Mouse (Mus musculus) embryonic fibroblast, embryonic 13.5 days (primary cell): ENCODE measurements around the gene Uqcr10. TPM values are rescaled to one million over a fixed set of nuclear protein-coding genes. Genes with fewer than 3 reads are reported as not detected.

Source experiments
- H3K27ac ChIP-seq: 2 replicates; pipeline ENCODE4 v1.5.1; 2012; ENCODE audit warnings: low read length, control low read depth, inconsistent platforms; ENCODE audit not compliant: insufficient read depth
- H3K4me1 ChIP-seq: 2 replicates; pipeline ENCODE4 v1.6.1; 2011; ENCODE audit warnings: low read length; ENCODE audit not compliant: control insufficient read depth, insufficient read depth
- H3K4me3 ChIP-seq: 2 replicates; pipeline ENCODE4 v1.5.1; 2011; ENCODE audit warnings: mild to moderate bottlenecking, control low read depth, low read length; ENCODE audit not compliant: insufficient read depth
- CTCF ChIP-seq: IDR thresholded peaks from 2 replicates; pipeline ENCODE4 v1.5.1; 2011; ENCODE audit warnings: mild to moderate bottlenecking, control low read depth, low read length, moderate library complexity, borderline replicate concordance; ENCODE audit not compliant: insufficient read depth
- POLR2A ChIP-seq: IDR thresholded peaks from 2 replicates; pipeline ENCODE4 v1.6.1; 2011; ENCODE audit warnings: low read depth, mild to moderate bottlenecking, control low read depth, low read length, moderate library complexity
- polyA plus RNA-seq: library from polyadenylated mRNA; stranded (reverse); fragments of >200 nt; gene quantifications from 2 replicates; pipeline ENCODE4 v1.2.4, GENCODE M21; 2011; ENCODE audit warnings: low read depth; ENCODE audit not compliant: missing spikeins, insufficient read length

The Uqcr10 gene
- polyA plus RNA-seq, 1 experiment: 274 TPM

DNA sequence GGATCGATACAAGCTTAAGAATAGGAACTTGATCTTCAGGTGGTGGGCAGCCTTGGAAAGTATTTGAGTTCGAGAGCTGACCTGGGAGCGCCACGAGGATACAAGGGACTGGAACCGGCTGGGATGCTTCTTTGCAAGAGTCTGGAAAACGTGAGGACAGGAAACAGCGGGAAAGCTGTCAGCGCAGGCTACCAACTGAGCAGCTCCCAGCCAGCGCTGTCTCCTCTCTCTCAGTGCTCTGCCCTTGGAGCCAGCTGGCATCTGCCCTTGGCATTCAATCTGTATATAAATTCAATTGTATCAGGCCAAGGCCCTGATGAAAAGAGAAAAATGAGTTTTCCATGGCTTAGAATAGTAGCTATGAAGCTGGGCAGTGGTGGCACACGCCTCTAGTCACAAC is 12.9 kb downstream of the Uqcr10 start:
- Histone ChIP-seq H3K27ac (no peak overlapping the region), H3K4me1 (no peaks in the 10 kb centered on the region), H3K4me3 (no peak overlapping the region)
- TF ChIP-seq POLR2A (no peak), CTCF (no peak)

DNA sequence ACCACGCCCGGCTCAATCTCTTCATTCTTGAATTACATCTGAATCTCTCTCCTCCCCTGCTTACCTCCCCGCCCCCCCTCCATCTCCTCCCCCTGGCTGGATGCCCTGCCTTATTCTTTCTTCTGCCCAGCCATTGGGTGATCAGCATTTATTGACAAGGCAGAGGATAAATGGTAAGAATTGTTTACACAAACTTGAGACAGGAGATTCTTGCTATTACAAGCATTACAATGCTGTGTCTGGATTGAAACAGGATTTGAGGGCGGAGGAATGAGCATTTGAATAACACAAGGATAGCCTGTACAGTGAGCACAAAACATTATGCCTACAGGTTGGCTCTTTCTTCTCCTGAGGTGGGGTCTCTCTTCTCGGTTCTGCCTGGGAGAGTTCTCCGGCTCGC is 13.8 kb downstream of the Uqcr10 start:
- Histone ChIP-seq H3K4me1 (no peaks in the 10 kb centered on the region), H3K27ac (no peak overlapping the region), H3K4me3 (no peak overlapping the region)
- TF ChIP-seq CTCF: no peak
- TF ChIP-seq POLR2A: no peak

- TF ChIP-seq CTCF (no peak), POLR2A (no peak)
- no peaks in the 10 kb centered on the region for H3K4me1 ChIP-seq
- H3K4me3 ChIP-seq: no peak overlapping the region
- no peak overlapping the region for H3K27ac ChIP-seq
Measured at GRCm38 (mm10) chr11:4688632-4689380, 15.3 kb downstream of the Uqcr10 start.

GRCm38 (mm10) chr11:4687874-4688273 is 16.3 kb downstream of the Uqcr10 start:
- no peak for TF ChIP-seq CTCF
- TF ChIP-seq POLR2A: no peak

GRCm38 (mm10) chr11:4687027-4687426 is 17.1 kb downstream of the Uqcr10 start:
- Histone ChIP-seq H3K4me1 (no peaks in the 10 kb centered on the region), H3K4me3 (no peak overlapping the region), H3K27ac (no peak overlapping the region)
- no peak for TF ChIP-seq CTCF
- TF ChIP-seq POLR2A: no peak

More at GRCm38 (mm10) chr11:4687874-4688273, 16.3 kb downstream of the Uqcr10 start:
- no peaks in the 10 kb centered on the region for H3K4me1 ChIP-seq
- no peak overlapping the region for H3K27ac ChIP-seq
- no peak overlapping the region for H3K4me3 ChIP-seq

GRCm38 (mm10) chr11:4685510-4685909 is 18.6 kb downstream of the Uqcr10 start:
- no peak overlapping the region for H3K27ac ChIP-seq

GRCm38 (mm10) chr11:4685071-4685470 is 19.1 kb downstream of the Uqcr10 start:
- Histone ChIP-seq H3K4me1 (no peaks in the 10 kb centered on the region), H3K27ac (no peak overlapping the region), H3K4me3 (no peak overlapping the region)
- TF ChIP-seq CTCF: no peak
- TF ChIP-seq POLR2A: no peak

More at GRCm38 (mm10) chr11:4685510-4685909, 18.6 kb downstream of the Uqcr10 start:
- TF ChIP-seq CTCF: no peak
- TF ChIP-seq POLR2A: no peak
- no peak overlapping the region for H3K4me3 ChIP-seq
- no peaks in the 10 kb centered on the region for H3K4me1 ChIP-seq

DNA sequence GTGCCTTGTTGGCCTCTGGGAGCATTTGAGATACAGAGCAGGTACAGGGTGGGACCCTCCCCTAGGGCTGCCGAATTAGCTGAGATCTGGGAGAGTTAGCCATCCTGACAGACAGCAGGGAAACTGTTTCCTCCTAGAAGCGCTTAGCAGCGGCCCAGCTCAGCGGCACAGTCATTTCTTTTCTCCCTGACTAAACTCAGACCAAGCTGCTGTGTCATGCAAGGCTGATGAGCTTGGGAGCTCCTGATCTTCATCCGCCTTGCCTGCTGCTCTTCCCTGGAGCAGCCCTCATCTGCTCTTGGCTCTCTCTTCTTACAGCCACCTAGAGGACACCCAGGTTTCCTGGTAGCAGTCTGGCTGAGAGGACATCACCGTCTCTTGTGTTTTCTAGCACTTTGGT is 20.0 kb downstream of the Uqcr10 start:
- H3K4me3 ChIP-seq: no peak overlapping the region
- TF ChIP-seq CTCF (no peak), POLR2A (no peak)
- no peaks in the 10 kb centered on the region for H3K4me1 ChIP-seq
- no peak overlapping the region for H3K27ac ChIP-seq

DNA sequence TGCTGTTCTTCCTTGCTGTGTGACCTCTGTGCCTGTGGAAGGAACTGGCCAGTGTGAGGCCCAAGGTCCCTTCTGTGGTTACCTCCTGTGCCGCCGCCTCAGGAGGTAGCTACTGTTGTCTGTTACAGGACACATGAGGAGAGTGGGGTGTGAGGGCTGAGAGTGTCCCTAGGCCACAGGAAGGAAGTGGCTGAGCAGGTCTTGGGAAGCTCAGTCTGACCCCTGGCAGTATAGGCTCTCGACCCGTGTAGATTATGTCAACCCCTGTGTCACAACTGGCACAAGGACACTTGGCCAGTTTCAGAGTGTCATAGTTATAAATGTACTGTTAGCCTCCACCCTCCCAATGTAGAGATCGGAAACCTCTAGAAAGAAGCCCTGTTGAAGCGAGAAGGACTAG is 20.6 kb downstream of the Uqcr10 start:
- H3K4me1 ChIP-seq: no peaks in the 10 kb centered on the region
- no peak overlapping the region for H3K27ac ChIP-seq
- no peak overlapping the region for H3K4me3 ChIP-seq
- no peak for TF ChIP-seq POLR2A

- TF ChIP-seq CTCF (no peak), POLR2A (no peak)
- H3K4me3 ChIP-seq: no peak overlapping the region
- no peaks in the 10 kb centered on the region for H3K4me1 ChIP-seq
- no peak overlapping the region for H3K27ac ChIP-seq
Measured at GRCm38 (mm10) chr11:4680126-4680525, 24.0 kb downstream of the Uqcr10 start.
